Mouse (Mus musculus): Measurements from ENCODE around the gene Iqcg.
A peak's percentile ranks its signal among the peaks of the same experiment; 100 is the strongest.

Iqcg gene

GRCm38 (mm10) chr16:33053141-33053540, 2.9 kb downstream of the Iqcg start:
- peak; percentile 45 for DNase-seq (ENCODE audit: low read depth, low spot score)

- DNase-seq (ENCODE audit: low read depth, low spot score), result peak; percentile 26
These were observed 6.2 kb downstream of the Iqcg start for GRCm38 (mm10) chr16:33049809-33050208.

GRCm38 (mm10) chr16:33048686-33049085, 7.3 kb downstream of the Iqcg start:
- peak; percentile 52 for DNase-seq (ENCODE audit: low read depth, low spot score)

- peak; percentile 52 for DNase-seq (ENCODE audit: low read depth, low spot score)
These were observed 8.0 kb downstream of the Iqcg start for GRCm38 (mm10) chr16:33048004-33048403.

- peak; percentile 66 for DNase-seq (ENCODE audit: low read depth, low spot score)
These were observed 12.8 kb downstream of the Iqcg start for GRCm38 (mm10) chr16:33043268-33043667.

- no peak for DNase-seq (ENCODE audit: low read depth, low spot score)
These were observed 13.3 kb downstream of the Iqcg start for GRCm38 (mm10) chr16:33042682-33043081.

- no peak for DNase-seq (ENCODE audit: low read depth, low spot score)
These were observed 20.0 kb downstream of the Iqcg start for GRCm38 (mm10) chr16:33036006-33036405.

GRCm38 (mm10) chr16:33026357-33026756, 29.7 kb downstream of the Iqcg start:
- DNase-seq (ENCODE audit: low read depth, low spot score), result no peak

- no peak for DNase-seq (ENCODE audit: low read depth, low spot score)
These were observed 31.4 kb downstream of the Iqcg start for GRCm38 (mm10) chr16:33024456-33025104.

- peak; percentile 91 for DNase-seq (ENCODE audit: low read depth, low spot score)
These were observed 32.3 kb downstream of the Iqcg start for GRCm38 (mm10) chr16:33023750-33024149.

GRCm38 (mm10) chr16:33021381-33021780, 34.6 kb downstream of the Iqcg start:
- no peak for DNase-seq (ENCODE audit: low read depth, low spot score)

GRCm38 (mm10) chr16:33019117-33019770, 36.8 kb downstream of the Iqcg start:
- peak; percentile 72 for DNase-seq (ENCODE audit: low read depth, low spot score)

- no peak for DNase-seq (ENCODE audit: low read depth, low spot score)
These were observed 38.2 kb downstream of the Iqcg start for GRCm38 (mm10) chr16:33017677-33018349.

GRCm38 (mm10) chr16:33015986-33016385, 40.0 kb downstream of the Iqcg start:
- no peak for DNase-seq (ENCODE audit: low read depth, low spot score)

- no peak for DNase-seq (ENCODE audit: low read depth, low spot score)
These were observed 40.6 kb downstream of the Iqcg start for GRCm38 (mm10) chr16:33015396-33015907.

GRCm38 (mm10) chr16:33014921-33015320, 41.1 kb downstream of the Iqcg start:
- no peak for DNase-seq (ENCODE audit: low read depth, low spot score)

- no peak for DNase-seq (ENCODE audit: low read depth, low spot score)
These were observed 42.2 kb downstream of the Iqcg start for GRCm38 (mm10) chr16:33013801-33014200.

GRCm38 (mm10) chr16:33010166-33010565, 45.9 kb downstream of the Iqcg start:
- no peak for DNase-seq (ENCODE audit: low read depth, low spot score)

- no peak for DNase-seq (ENCODE audit: low read depth, low spot score)
These were observed 48.6 kb downstream of the Iqcg start for GRCm38 (mm10) chr16:33007436-33007835.

- no peak for DNase-seq (ENCODE audit: low read depth, low spot score)
These were observed 49.1 kb downstream of the Iqcg start for GRCm38 (mm10) chr16:33006888-33007287.

- no peak for DNase-seq (ENCODE audit: low read depth, low spot score)
These were observed 50.8 kb downstream of the Iqcg start for GRCm38 (mm10) chr16:33005216-33005615.

GRCm38 (mm10) chr16:32992158-32992557, 63.9 kb downstream of the Iqcg start:
- no peak for DNase-seq (ENCODE audit: low read depth, low spot score)

GRCm38 (mm10) chr16:32984631-32985030, 71.4 kb downstream of the Iqcg start:
- no peak for DNase-seq (ENCODE audit: low read depth, low spot score)
